Mouse (Mus musculus) kidney, embryonic 15.5 days (tissue): ENCODE data around the gene Pik3r1. TPM values are rescaled to one million over a fixed set of nuclear protein-coding genes. Genes with fewer than 3 reads are reported as not detected.

ENCODE experiments used
- ATAC-seq: fragments of 200-750 bp; cut with Nextera tagmentation; replicated peaks from 2 replicates; pipeline ENCODE4 v1.8.0; 2017; ENCODE audit warnings: moderate TSS enrichment; ENCODE audit not compliant: low FRiP score
- H3K27ac ChIP-seq: fragments of 300-500 bp; sonication (generic); 2 replicates; pipeline ENCODE4 v1.5.1; 2015; ENCODE audit warnings: mild to moderate bottlenecking, inconsistent platforms
- H3K27me3 ChIP-seq: fragments of 300-500 bp; sonication (generic); 2 replicates; pipeline ENCODE4 v1.6.1; 2015; ENCODE audit warnings: inconsistent platforms
- H3K36me3 ChIP-seq: fragments of 300-500 bp; sonication (generic); 2 replicates; pipeline ENCODE4 v1.6.1; 2015; ENCODE audit warnings: inconsistent platforms
- H3K4me1 ChIP-seq: fragments of 300-500 bp; sonication (generic); 2 replicates; pipeline ENCODE4 v1.6.1; 2015; ENCODE audit warnings: inconsistent platforms
- H3K4me2 ChIP-seq: fragments of 300-500 bp; sonication (generic); 2 replicates; pipeline ENCODE4 v1.6.1; 2015; ENCODE audit warnings: moderate library complexity, mild to moderate bottlenecking, inconsistent platforms
- H3K4me3 ChIP-seq: fragments of 300-500 bp; sonication (generic); replicated peaks from 2 replicates; pipeline ENCODE4 v1.5.1; 2015; ENCODE audit warnings: mild to moderate bottlenecking, inconsistent platforms
- H3K9ac ChIP-seq: fragments of 300-500 bp; sonication (generic); 2 replicates; pipeline ENCODE4 v1.6.1; 2015; ENCODE audit warnings: mild to moderate bottlenecking, inconsistent platforms
- H3K9me3 ChIP-seq: fragments of 300-500 bp; sonication (generic); replicated peaks from 2 replicates; pipeline ENCODE4 v1.6.1; 2016; ENCODE audit warnings: inconsistent platforms
- WGBS: fragments of 180-500 bp; shearing (Covaris S2); methylation state at CpG from one replicate; pipeline ENCODE4 v1.1.7; 2015; ENCODE audit warnings: mixed read lengths; 5-methylcytosine and 5-hydroxymethylcytosine counted together
- polyA plus RNA-seq: library from polyadenylated mRNA; unstranded; fragments of >200 nt; fragmentation: Nextera tagmentation; extraction: Ambion mirVana; gene quantifications from 2 replicates; pipeline ENCODE4 v1.2.1, GENCODE M21; 2015

The Pik3r1 gene
- polyA plus RNA-seq, 1 experiment from 2014 or later, result 40.3 TPM

GRCm38 (mm10) chr13:101686256-101686655 lies 81.8 kb downstream of the Pik3r1 start:
- Histone ChIP-seq H3K27me3 (no peaks in the 10 kb centered on the region), H3K9ac (no peak overlapping the region), H3K4me1 (peaks cover 32% of the 10 kb centered on the region), H3K27ac (no peak overlapping the region), H3K4me2 (no peak overlapping the region), H3K9me3 (no peaks in the 10 kb centered on the region), H3K36me3 (peaks cover 69% of the 10 kb centered on the region), H3K4me3 (no peak overlapping the region)
- whole genome bisulfite sequencing, result 91% methylated on average over 13 of the region's 13 CpGs
- ATAC-seq, result no peak

GRCm38 (mm10) chr13:101684706-101685105 lies 83.3 kb downstream of the Pik3r1 start:
- no peak for ATAC-seq
- H3K36me3 ChIP-seq, result peaks cover 69% of the 10 kb centered on the region
- no peak overlapping the region for H3K27ac ChIP-seq
- H3K27me3 ChIP-seq, result no peaks in the 10 kb centered on the region
- 79% methylated on average over 14 of the region's 14 CpGs for WGBS
- peaks cover 21% of the 10 kb centered on the region for H3K4me1 ChIP-seq
- no peak overlapping the region for H3K4me3 ChIP-seq
- no peak overlapping the region for H3K4me2 ChIP-seq
- H3K9me3 ChIP-seq, result no peaks in the 10 kb centered on the region
- H3K9ac ChIP-seq, result no peak overlapping the region

GRCm38 (mm10) chr13:101682378-101682777 lies 85.6 kb downstream of the Pik3r1 start:
- H3K9me3 ChIP-seq, result no peaks in the 10 kb centered on the region
- ATAC-seq, result peak; percentile 63
- peaks cover 49% of the 10 kb centered on the region for H3K36me3 ChIP-seq
- no peaks in the 10 kb centered on the region for H3K27me3 ChIP-seq
- no peak overlapping the region for H3K4me3 ChIP-seq
- no peak overlapping the region for H3K4me2 ChIP-seq
- H3K4me1 ChIP-seq, result peaks cover 24% of the 10 kb centered on the region
- 0 out of 2 replicates have a peak overlapping the region, but pooled peaks have one; percentile 7 for H3K27ac ChIP-seq
- H3K9ac ChIP-seq, result no peak overlapping the region
- WGBS, result 28% methylated on average over 4 of the region's 4 CpGs

- Histone ChIP-seq H3K27ac (no peak overlapping the region), H3K27me3 (no peaks in the 10 kb centered on the region), H3K4me2 (no peak overlapping the region), H3K9ac (no peak overlapping the region), H3K4me1 (peaks cover 24% of the 10 kb centered on the region), H3K4me3 (no peak overlapping the region), H3K36me3 (peaks cover 26% of the 10 kb centered on the region), H3K9me3 (no peaks in the 10 kb centered on the region)
- no peak for ATAC-seq
- 93% methylated on average over 1 of the region's 1 CpGs for WGBS
Observed at GRCm38 (mm10) chr13:101680083-101680482, 87.9 kb downstream of the Pik3r1 start.

- Histone ChIP-seq H3K9ac (no peak overlapping the region), H3K4me1 (peaks cover 21% of the 10 kb centered on the region), H3K36me3 (peaks cover 15% of the 10 kb centered on the region), H3K9me3 (no peaks in the 10 kb centered on the region), H3K27me3 (no peaks in the 10 kb centered on the region), H3K4me3 (no peak overlapping the region), H3K27ac (no peak overlapping the region), H3K4me2 (no peak overlapping the region)
- WGBS, result 82% methylated on average over 1 of the region's 1 CpGs
- no peak for ATAC-seq
Observed at GRCm38 (mm10) chr13:101678984-101679383, 89.0 kb downstream of the Pik3r1 start.

GRCm38 (mm10) chr13:101678036-101678435 lies 90.0 kb downstream of the Pik3r1 start:
- Histone ChIP-seq H3K9me3 (no peaks in the 10 kb centered on the region), H3K4me3 (no peak overlapping the region), H3K27me3 (no peaks in the 10 kb centered on the region), H3K4me2 (no peak overlapping the region), H3K27ac (no peak overlapping the region), H3K36me3 (peaks cover 10% of the 10 kb centered on the region; the same call in 1 of the 2 replicates), H3K9ac (no peak overlapping the region), H3K4me1 (peaks cover 17% of the 10 kb centered on the region)
- no peak for ATAC-seq
- WGBS, result 73% methylated on average over 4 of the region's 4 CpGs

- Histone ChIP-seq H3K27me3 (no peaks in the 10 kb centered on the region), H3K27ac (no peak overlapping the region), H3K36me3 (no peaks in the 10 kb centered on the region), H3K4me3 (no peak overlapping the region), H3K4me2 (no peak overlapping the region), H3K4me1 (0 out of 2 replicates have a peak, but pooled peaks cover 3% of the 10 kb centered on the region), H3K9ac (no peak overlapping the region), H3K9me3 (no peaks in the 10 kb centered on the region)
- no peak for ATAC-seq
- 89% methylated on average over 3 of the region's 3 CpGs for WGBS
Observed at GRCm38 (mm10) chr13:101673876-101674275, 94.1 kb downstream of the Pik3r1 start.

GRCm38 (mm10) chr13:101668859-101669258 lies 99.2 kb downstream of the Pik3r1 start:
- Histone ChIP-seq H3K4me3 (no peak overlapping the region), H3K9ac (no peak overlapping the region), H3K27ac (no peak overlapping the region), H3K4me2 (no peak overlapping the region), H3K9me3 (peaks cover 7% of the 10 kb centered on the region; the same call in 1 of the 2 replicates), H3K4me1 (0 out of 2 replicates have a peak, but pooled peaks cover 2% of the 10 kb centered on the region), H3K36me3 (no peaks in the 10 kb centered on the region), H3K27me3 (no peaks in the 10 kb centered on the region)
- no peak for ATAC-seq
- 24% methylated on average over 3 of the region's 3 CpGs for WGBS

GRCm38 (mm10) chr13:101664010-101664409 lies 104.0 kb downstream of the Pik3r1 start:
- H3K27ac ChIP-seq, result no peak overlapping the region
- no peak for ATAC-seq
- WGBS, result 77% methylated on average over 5 of the region's 5 CpGs

GRCm38 (mm10) chr13:101662900-101663299 lies 105.1 kb downstream of the Pik3r1 start:
- H3K4me3 ChIP-seq, result no peak overlapping the region
- no peaks in the 10 kb centered on the region for H3K36me3 ChIP-seq
- H3K27me3 ChIP-seq, result no peaks in the 10 kb centered on the region
- peaks cover 5% of the 10 kb centered on the region; the same call in 1 of the 2 replicates for H3K9me3 ChIP-seq
- peak; percentile 76; the same call in 1 of the 2 replicates for ATAC-seq
- 0 out of 2 replicates have a peak, but pooled peaks cover 3% of the 10 kb centered on the region for H3K4me1 ChIP-seq
- H3K4me2 ChIP-seq, result no peak overlapping the region
- WGBS, result 47% methylated on average over 1 of the region's 1 CpGs
- no peak overlapping the region for H3K27ac ChIP-seq
- no peak overlapping the region for H3K9ac ChIP-seq

More at GRCm38 (mm10) chr13:101664010-101664409, 104.0 kb downstream of the Pik3r1 start:
- H3K36me3 ChIP-seq, result no peaks in the 10 kb centered on the region
- 0 out of 2 replicates have a peak, but pooled peaks cover 3% of the 10 kb centered on the region for H3K4me1 ChIP-seq
- H3K4me3 ChIP-seq, result no peak overlapping the region
- no peak overlapping the region for H3K4me2 ChIP-seq
- H3K9me3 ChIP-seq, result peaks cover 7% of the 10 kb centered on the region; the same call in 1 of the 2 replicates
- no peak overlapping the region for H3K9ac ChIP-seq
- no peaks in the 10 kb centered on the region for H3K27me3 ChIP-seq

GRCm38 (mm10) chr13:101661567-101661966 lies 106.5 kb downstream of the Pik3r1 start:
- WGBS, result 82% methylated on average over 6 of the region's 6 CpGs
- Histone ChIP-seq H3K36me3 (no peaks in the 10 kb centered on the region), H3K27ac (no peak overlapping the region), H3K4me1 (peaks cover 13% of the 10 kb centered on the region), H3K4me3 (no peak overlapping the region), H3K27me3 (no peaks in the 10 kb centered on the region), H3K9me3 (no peaks in the 10 kb centered on the region), H3K4me2 (no peak overlapping the region), H3K9ac (no peak overlapping the region)
- no peak for ATAC-seq

GRCm38 (mm10) chr13:101660187-101660586 lies 107.8 kb downstream of the Pik3r1 start:
- no peak for ATAC-seq
- no peaks in the 10 kb centered on the region for H3K27me3 ChIP-seq
- peaks cover 13% of the 10 kb centered on the region for H3K4me1 ChIP-seq
- H3K9me3 ChIP-seq, result no peaks in the 10 kb centered on the region
- no peaks in the 10 kb centered on the region for H3K36me3 ChIP-seq
- H3K27ac ChIP-seq, result no peak overlapping the region
- H3K4me3 ChIP-seq, result no peak overlapping the region
- no peak overlapping the region for H3K4me2 ChIP-seq
- 96% methylated on average over 2 of the region's 2 CpGs for WGBS
- no peak overlapping the region for H3K9ac ChIP-seq

GRCm38 (mm10) chr13:101652131-101652530 lies 115.9 kb downstream of the Pik3r1 start:
- no peak overlapping the region for H3K4me3 ChIP-seq
- H3K27ac ChIP-seq, result no peak overlapping the region
- no peaks in the 10 kb centered on the region for H3K27me3 ChIP-seq
- no peaks in the 10 kb centered on the region for H3K9me3 ChIP-seq
- H3K4me2 ChIP-seq, result no peak overlapping the region
- peaks cover 6% of the 10 kb centered on the region for H3K4me1 ChIP-seq
- no peaks in the 10 kb centered on the region for H3K36me3 ChIP-seq
- H3K9ac ChIP-seq, result no peak overlapping the region
- 92% methylated on average over 2 of the region's 2 CpGs for WGBS
- no peak for ATAC-seq
